Mouse (Mus musculus): Measurements from ENCODE around the gene Pcsk5.
A peak's percentile ranks its signal among the peaks of the same experiment; 100 is the strongest.
"Not testable (repeated sequence)": the region's sequence is repeated elsewhere in the genome, so short reads cannot be mapped to it uniquely, and the experiment has no call there.

The Pcsk5 gene

GRCm38 (mm10) chr19:17482126-17482790 lies 355.2 kb downstream of the Pcsk5 start:
- DNase-seq (ENCODE audit: low read depth, low spot score): no peak

- no peak for DNase-seq (ENCODE audit: low read depth, low spot score)
Measured at GRCm38 (mm10) chr19:17479471-17479870, 358.0 kb downstream of the Pcsk5 start.

DNA sequence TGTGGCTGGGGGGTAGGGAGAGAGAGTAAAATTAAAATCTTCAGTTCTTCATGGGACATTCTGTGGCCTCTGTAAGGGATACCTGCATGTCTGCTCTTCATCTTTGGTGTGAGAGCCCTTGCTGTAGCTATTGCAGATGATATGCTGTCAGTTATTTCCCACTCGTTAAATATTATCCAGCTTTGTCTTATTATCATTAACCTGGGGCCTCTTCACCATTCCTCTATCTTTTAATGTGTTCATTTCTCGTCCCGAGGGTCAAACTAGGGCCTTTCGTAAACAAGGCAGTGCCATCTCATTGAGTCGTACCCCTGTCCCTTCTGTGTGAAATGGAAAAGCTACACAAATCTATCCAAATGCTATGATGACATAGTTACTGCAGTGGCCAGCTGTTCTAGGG lies 361.4 kb downstream of the Pcsk5 start:
- DNase-seq (ENCODE audit: low read depth, low spot score): no peak

DNA sequence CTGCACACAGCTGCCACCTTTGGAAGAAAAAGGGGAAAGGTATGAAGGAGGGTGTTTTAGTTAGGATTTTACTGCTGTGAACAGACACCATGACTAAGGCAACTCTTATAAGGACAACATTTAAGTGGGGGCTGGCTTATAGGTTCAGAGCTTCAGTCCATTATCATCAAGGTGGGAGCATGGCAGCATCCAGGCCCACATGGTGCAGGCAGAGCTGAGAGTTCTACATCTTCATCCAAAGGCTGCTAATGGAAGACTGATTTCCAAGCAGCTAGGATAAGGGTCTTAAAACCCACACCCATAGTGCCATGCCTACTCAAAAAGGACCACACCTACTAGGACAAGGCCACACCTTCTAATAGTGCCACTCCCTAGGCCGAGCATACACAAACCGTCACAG lies 364.3 kb downstream of the Pcsk5 start:
- not testable (repeated sequence) for DNase-seq (ENCODE audit: low read depth, low spot score)

GRCm38 (mm10) chr19:17471861-17472260 lies 365.6 kb downstream of the Pcsk5 start:
- no peak for DNase-seq (ENCODE audit: low read depth, low spot score)

- no peak for DNase-seq (ENCODE audit: low read depth, low spot score)
Measured at GRCm38 (mm10) chr19:17471196-17471595, 366.2 kb downstream of the Pcsk5 start.

- peak; percentile 11 for DNase-seq (ENCODE audit: low read depth, low spot score)
Measured at GRCm38 (mm10) chr19:17467556-17468211, 369.7 kb downstream of the Pcsk5 start.

GRCm38 (mm10) chr19:17452001-17452400 lies 385.4 kb downstream of the Pcsk5 start:
- no peak for DNase-seq (ENCODE audit: low read depth, low spot score)

DNA sequence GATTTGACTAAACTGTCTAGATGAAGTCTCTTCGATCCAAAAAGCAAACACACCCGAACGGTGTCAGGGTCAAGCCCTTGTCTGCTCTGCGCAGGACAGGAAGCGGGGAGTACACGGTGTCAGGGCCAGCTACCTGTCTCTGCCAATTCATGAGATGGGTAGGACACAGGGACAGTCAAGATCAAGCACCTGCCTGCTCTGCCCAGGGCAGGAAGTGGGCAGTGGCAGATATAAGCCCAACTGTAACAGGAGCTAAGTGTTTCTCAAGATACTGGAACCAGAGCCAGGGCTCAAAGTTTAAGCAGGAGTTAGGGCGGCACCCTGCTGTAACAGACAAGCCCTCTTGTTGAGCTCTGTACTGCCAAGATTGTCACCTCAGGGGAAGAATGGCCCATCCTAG lies 393.9 kb downstream of the Pcsk5 start:
- DNase-seq (ENCODE audit: low read depth, low spot score): no peak

- no peak for DNase-seq (ENCODE audit: low read depth, low spot score)
Measured at GRCm38 (mm10) chr19:17439476-17440189, 397.8 kb downstream of the Pcsk5 start.

DNA sequence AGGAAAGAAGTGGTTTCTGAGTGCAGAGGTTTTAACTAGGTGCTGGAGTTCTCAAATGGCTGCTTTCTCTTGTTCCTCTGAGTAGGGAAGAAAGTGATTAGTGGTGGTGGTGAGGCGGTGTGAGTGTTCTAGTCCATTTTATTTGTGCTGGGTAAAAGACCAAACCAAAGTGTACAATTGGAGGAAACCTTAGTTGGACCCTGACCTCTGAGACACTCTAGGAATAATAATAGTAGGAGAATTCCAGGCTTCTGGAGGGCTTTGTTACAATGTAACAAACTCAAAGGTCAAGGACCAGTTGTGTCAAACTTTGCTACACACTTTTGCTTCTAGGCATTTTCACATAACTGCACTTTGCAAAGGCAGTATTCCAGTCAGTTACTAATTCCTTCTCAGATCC lies 400.8 kb downstream of the Pcsk5 start:
- no peak for DNase-seq (ENCODE audit: low read depth, low spot score)

GRCm38 (mm10) chr19:17428561-17428914 lies 408.9 kb downstream of the Pcsk5 start:
- DNase-seq (ENCODE audit: low read depth, low spot score): no peak

GRCm38 (mm10) chr19:17427824-17428560 lies 409.4 kb downstream of the Pcsk5 start:
- DNase-seq (ENCODE audit: low read depth, low spot score): no peak

GRCm38 (mm10) chr19:17423306-17423705 lies 414.1 kb downstream of the Pcsk5 start:
- DNase-seq (ENCODE audit: low read depth, low spot score): no peak

DNA sequence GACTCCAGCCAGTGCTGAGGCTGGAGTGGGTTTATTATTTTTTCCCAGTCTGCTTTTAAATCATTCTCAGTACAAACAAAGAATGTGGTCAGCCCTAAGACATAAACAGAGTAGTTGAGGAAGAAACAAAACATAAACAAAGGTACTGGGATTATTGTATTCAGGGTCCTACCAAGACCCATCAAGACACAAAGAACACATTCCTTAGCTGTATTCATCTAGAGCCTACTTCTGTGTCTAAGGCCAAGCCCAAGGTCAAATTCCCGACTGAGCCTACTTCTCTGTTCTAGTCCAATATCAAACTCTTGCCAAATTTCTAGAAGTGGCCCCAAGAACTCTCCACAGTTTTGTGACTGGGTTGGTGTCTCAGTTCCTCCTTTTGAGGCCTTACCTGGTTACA lies 419.6 kb downstream of the Pcsk5 start:
- DNase-seq (ENCODE audit: low read depth, low spot score): no peak

- DNase-seq (ENCODE audit: low read depth, low spot score): no peak
Measured at GRCm38 (mm10) chr19:17412915-17413459, 424.4 kb downstream of the Pcsk5 start.

- DNase-seq (ENCODE audit: low read depth, low spot score): no peak
Measured at GRCm38 (mm10) chr19:17410465-17411065, 426.9 kb downstream of the Pcsk5 start.

GRCm38 (mm10) chr19:17409351-17409750 lies 428.1 kb downstream of the Pcsk5 start:
- DNase-seq (ENCODE audit: low read depth, low spot score): no peak

DNA sequence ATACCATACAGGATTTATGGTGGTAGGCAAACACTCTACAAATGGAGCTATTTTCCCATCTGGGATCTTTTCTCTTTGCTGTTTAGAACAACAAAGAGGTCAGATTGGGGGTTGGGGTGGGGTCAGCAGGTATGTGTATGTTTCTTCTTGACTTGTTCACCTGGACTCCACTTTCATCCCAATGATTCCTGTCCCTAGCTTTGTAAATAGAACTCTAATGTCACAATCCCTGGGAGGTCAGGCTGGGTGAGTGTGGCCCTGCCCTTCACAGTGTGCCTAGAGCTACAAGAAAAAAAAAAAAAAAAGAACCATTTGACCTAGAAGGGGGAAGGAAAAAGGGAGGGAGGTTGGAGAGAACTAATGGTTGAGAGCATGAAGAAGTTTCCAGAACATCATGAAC lies 428.8 kb downstream of the Pcsk5 start:
- no peak for DNase-seq (ENCODE audit: low read depth, low spot score)

GRCm38 (mm10) chr19:17406823-17407222 lies 430.6 kb downstream of the Pcsk5 start:
- DNase-seq (ENCODE audit: low read depth, low spot score): no peak

DNA sequence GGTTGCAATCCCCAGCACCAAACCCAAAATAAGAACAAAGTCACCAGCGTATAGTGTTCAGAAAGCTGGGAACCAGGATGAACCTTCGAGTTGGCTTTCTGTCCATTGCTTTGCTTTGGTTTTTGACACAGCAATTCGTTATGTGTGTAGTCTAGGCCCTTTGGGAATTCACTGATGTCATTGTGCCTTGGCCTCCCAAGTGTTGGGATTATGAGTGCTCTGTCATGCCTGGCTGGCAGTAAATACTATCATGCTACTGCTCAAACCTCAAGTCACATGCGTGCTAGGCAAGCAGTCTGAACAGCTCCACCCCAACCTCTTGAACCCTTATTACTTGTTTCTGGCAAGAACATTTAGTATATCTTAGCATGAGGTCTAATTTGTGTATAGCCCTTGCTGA lies 434.3 kb downstream of the Pcsk5 start:
- DNase-seq (ENCODE audit: low read depth, low spot score): no peak

DNA sequence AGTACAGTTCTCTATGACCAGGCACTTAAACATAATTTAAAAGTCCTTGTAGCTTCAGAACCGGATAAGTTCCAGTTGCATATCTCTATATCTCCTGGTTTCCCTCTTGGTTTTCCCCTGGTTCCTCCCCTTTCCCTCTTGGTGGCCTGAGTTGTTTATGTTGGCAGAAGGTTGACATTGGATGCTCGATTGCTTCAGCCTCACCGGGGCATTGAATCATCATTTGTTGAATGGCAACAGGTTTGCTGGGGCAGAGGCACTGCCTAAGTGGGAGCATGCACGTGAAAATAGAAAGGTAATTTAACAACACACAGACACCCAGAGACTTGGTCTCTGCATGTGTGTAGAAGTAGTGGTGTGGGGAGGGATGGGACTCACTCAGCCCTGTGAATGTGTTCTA lies 436.9 kb downstream of the Pcsk5 start:
- DNase-seq (ENCODE audit: low read depth, low spot score): no peak

All from A20 (cell line).